Mouse (Mus musculus) bone marrow macrophage, adult 2 months (primary cell): ENCODE results near the gene Mxi1. TPM values are rescaled to one million over a fixed set of nuclear protein-coding genes. Genes with fewer than 3 reads are reported as not detected.

Experiments
- H3K27ac ChIP-seq: 2 replicates; pipeline ENCODE4 v1.5.1; 2012; ENCODE audit warnings: low read depth, low read length; ENCODE audit not compliant: insufficient read depth
- H3K4me1 ChIP-seq: 2 replicates; pipeline ENCODE4 v1.6.1; 2012; ENCODE audit warnings: low read length; ENCODE audit not compliant: control insufficient read depth, insufficient read depth
- H3K4me3 ChIP-seq: 2 replicates; pipeline ENCODE4 v1.5.1; 2012; ENCODE audit warnings: mild to moderate bottlenecking, low read length, moderate library complexity; ENCODE audit not compliant: insufficient read depth
- CTCF ChIP-seq: IDR thresholded peaks from 2 replicates; pipeline ENCODE4 v1.5.1; 2012; ENCODE audit warnings: low read depth, mild to moderate bottlenecking, low read length, moderate library complexity
- POLR2A ChIP-seq: IDR thresholded peaks from 2 replicates; pipeline ENCODE4 v1.6.1; 2012; ENCODE audit warnings: mild to moderate bottlenecking, low read depth, low read length, borderline replicate concordance
- polyA plus RNA-seq: library from polyadenylated mRNA; stranded (reverse); fragments of >200 nt; gene quantifications from 2 replicates; pipeline ENCODE4 v1.2.4, GENCODE M21; 2012; ENCODE audit not compliant: missing spikeins, insufficient read depth, insufficient read length

Gene Mxi1
- polyA plus RNA-seq, 1 experiment, result 49.2 TPM

- no peak overlapping the region for H3K4me3 ChIP-seq
- H3K4me1 ChIP-seq, result 0 out of 2 replicates have a peak, but pooled peaks cover 3% of the 10 kb centered on the region
- TF ChIP-seq CTCF (no peak), POLR2A (no peak)
- no peak overlapping the region for H3K27ac ChIP-seq
Observed at GRCm38 (mm10) chr19:53299829-53300181, 10.5 kb upstream of the Mxi1 start.

- TF ChIP-seq POLR2A, result no peak
- TF ChIP-seq CTCF, result no peak
- H3K4me3 ChIP-seq, result no peak overlapping the region
- 0 out of 2 replicates have a peak, but pooled peaks cover 3% of the 10 kb centered on the region for H3K4me1 ChIP-seq
- no peak overlapping the region for H3K27ac ChIP-seq
Observed at GRCm38 (mm10) chr19:53303382-53303781, 6.9 kb upstream of the Mxi1 start.

- no peak overlapping the region for H3K27ac ChIP-seq
- 0 out of 2 replicates have a peak, but pooled peaks cover 3% of the 10 kb centered on the region for H3K4me1 ChIP-seq
- TF ChIP-seq POLR2A, result no peak
- TF ChIP-seq CTCF, result no peak
- no peak overlapping the region for H3K4me3 ChIP-seq
Observed at GRCm38 (mm10) chr19:53305621-53306020, 4.7 kb upstream of the Mxi1 start.

DNA sequence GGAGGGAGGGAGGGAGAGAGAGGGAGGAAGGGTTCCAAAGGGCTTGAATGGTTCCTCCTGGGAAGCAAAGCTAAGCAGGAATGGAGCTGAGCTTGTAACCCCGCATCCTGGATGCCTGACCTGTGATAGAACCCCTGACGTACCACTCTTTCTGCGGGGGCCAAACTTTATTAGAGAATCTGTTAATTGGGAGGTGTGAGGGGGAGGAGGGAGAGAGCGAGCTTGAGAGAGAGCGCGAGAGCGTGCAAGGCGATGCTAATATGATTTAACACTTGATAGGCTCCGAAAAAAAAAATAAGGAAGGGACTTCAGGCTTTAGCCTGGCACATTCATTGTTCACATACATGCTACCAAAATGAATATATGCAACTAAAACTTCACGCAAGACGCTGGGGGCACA is 3.6 kb upstream of the Mxi1 start:
- Histone ChIP-seq H3K4me1 (0 out of 2 replicates have a peak, but pooled peaks cover 3% of the 10 kb centered on the region), H3K4me3 (no peak overlapping the region), H3K27ac (no peak overlapping the region)
- TF ChIP-seq CTCF (no peak), POLR2A (no peak)

- Histone ChIP-seq H3K27ac (no peak overlapping the region), H3K4me3 (no peak overlapping the region), H3K4me1 (0 out of 2 replicates have a peak, but pooled peaks cover 3% of the 10 kb centered on the region)
- TF ChIP-seq POLR2A, result no peak
- TF ChIP-seq CTCF, result no peak
Observed at GRCm38 (mm10) chr19:53307219-53307618, 3.1 kb upstream of the Mxi1 start.

- Histone ChIP-seq H3K4me3 (no peak overlapping the region), H3K4me1 (peaks cover 3% of the 10 kb centered on the region), H3K27ac (no peak overlapping the region)
- TF ChIP-seq CTCF, result no peak
Observed at GRCm38 (mm10) chr19:53309631-53310030, 687 bp upstream of the Mxi1 start.

GRCm38 (mm10) chr19:53310771-53311523 is 629 bp downstream of the Mxi1 start:
- H3K4me1 ChIP-seq, result peaks cover 14% of the 10 kb centered on the region
- no peak for TF ChIP-seq CTCF
- TF ChIP-seq POLR2A, result 0 out of 2 replicates have a peak, but pooled peaks have one; percentile 41
- peak overlapping the region; percentile 100 for H3K4me3 ChIP-seq

DNA sequence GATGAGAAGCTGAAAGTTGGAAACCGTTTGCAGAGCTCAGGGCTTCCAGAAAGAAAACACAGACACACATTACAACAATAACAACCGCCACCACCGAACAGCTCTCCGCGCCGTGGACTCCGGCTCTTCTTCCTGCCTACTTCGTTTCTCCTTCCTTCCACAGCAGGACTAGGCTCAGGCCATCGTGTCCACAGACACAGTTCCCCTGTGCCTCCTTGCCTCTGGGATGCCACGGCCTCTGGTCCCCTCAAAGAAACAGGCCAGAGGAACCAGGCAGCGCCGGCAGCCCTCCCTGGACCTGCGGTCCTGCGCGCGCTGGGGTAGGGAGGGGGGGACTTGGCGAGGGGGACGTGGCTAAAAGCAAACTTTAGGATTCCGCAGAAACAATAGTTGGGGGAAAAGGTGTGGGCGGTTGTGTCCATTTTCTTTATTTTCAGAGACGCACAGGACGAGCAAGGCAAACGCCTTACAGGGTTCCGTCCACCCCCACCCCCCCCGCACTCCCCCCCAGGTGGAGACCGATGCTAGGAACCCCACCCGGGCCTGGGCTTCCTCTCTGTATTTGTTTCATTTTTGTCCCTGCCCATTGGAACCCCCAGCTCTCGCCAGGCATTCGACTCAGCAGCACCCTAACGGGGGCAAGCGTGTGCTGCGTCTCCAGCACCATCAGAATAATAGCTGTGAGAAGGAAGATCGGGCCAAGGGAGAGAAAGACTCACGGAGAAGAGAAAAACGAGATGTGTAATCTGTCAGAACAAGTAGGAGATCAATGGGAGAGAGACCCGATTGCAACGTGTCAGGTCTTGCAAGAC is 1.4 kb downstream of the Mxi1 start:
- Histone ChIP-seq H3K4me3 (peak overlapping the region; percentile 100), H3K27ac (peak overlapping the region; percentile 94), H3K4me1 (peaks cover 14% of the 10 kb centered on the region)
- no peak for TF ChIP-seq POLR2A
- no peak for TF ChIP-seq CTCF

More at GRCm38 (mm10) chr19:53310771-53311523, 629 bp downstream of the Mxi1 start:
- peak overlapping the region; percentile 94 for H3K27ac ChIP-seq

DNA sequence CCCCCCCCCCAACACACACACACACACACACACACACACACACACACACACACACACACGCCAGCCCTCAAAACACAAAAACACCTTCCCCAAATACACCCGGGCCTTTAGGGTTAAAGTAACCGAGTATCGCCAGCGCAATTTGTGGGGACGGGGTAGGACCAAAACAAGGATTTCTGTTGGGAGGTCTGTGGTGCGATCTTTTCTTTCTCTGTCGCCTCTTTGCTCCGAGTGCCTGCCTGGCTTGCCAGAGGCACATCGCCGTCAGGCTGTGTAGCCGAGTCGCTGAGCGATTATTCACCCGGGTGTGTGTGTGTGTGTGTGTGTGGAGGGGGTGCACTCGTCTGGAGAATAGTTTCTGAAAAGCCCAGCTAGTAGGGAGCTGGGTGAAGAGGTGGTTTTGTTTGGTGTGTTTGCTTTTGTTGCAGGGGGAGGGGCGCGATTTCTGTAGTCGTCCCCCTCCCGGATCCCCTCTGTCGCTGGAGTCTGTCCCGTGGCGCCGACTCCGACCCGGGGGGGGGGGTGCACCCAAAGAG is 2.1 kb downstream of the Mxi1 start:
- Histone ChIP-seq H3K4me3 (peak overlapping the region; percentile 100), H3K27ac (peak overlapping the region; percentile 94), H3K4me1 (peaks cover 18% of the 10 kb centered on the region)
- no peak for TF ChIP-seq CTCF
- no peak for TF ChIP-seq POLR2A
